Mouse (Mus musculus): Measurements from ENCODE around the gene Ppp1r10.

DNA sequence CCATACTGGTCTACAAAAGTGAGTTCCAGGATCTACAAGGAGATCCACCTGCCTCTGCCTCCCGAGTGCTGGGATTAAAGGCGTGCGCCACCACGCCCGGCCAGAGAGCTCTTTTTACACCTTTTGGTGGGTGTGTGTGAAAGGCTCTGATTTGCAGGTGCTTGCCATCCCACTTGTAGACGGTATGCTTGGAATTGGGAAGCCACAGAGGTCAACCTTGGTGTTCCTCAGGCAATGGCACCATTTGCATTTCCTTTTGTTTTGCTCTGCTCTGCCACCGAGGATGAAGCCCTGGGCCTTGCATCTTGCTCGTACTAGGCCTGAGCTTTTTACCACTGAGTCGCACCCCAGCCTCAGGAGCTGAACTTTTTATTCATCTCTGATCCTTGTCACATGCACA is 65.5 kb downstream of the Ppp1r10 start:
- no peak for TF ChIP-seq CTCF (IDR thresholded peaks at IDR 0.05; ENCODE audit: borderline replicate concordance, insufficient read depth, low read depth, low read length)
- TF ChIP-seq POLR2A (IDR thresholded peaks at IDR 0.05; ENCODE audit: borderline replicate concordance, insufficient read depth, low read length), result no peak
